Mouse (Mus musculus) gastrocnemius, adult 2 months (tissue): ENCODE measurements around the gene Hspg2. TPM values are rescaled to one million over a fixed set of nuclear protein-coding genes. Genes with fewer than 3 reads are reported as not detected.

ENCODE experiments used
- DNase-seq: peaks from one replicate; pipeline ENCODE4 v3.0.0; 2022
- H3K27ac ChIP-seq: fragments of 200-600 bp; 2 replicates; pipeline ENCODE4 v1.8.1; 2022; ENCODE audit warnings: mild to moderate bottlenecking
- H3K4me3 ChIP-seq: fragments of 200-600 bp; 2 replicates; pipeline ENCODE4 v1.8.1; 2022; ENCODE audit warnings: mild to moderate bottlenecking, moderate library complexity
- CTCF ChIP-seq: fragments of 200-600 bp; IDR thresholded peaks from 2 replicates; pipeline ENCODE4 v1.8.1; 2022; ENCODE audit warnings: antibody characterized with exemption, mild to moderate bottlenecking, moderate library complexity
- intact Hi-C: fragments of 180-260 bp; cut with DNase I; formaldehyde crosslinking; loops from one replicate; pipeline ENCODE4 v1.15.1; 2025
- total RNA-seq, 2 experiments: library from RNA; stranded (reverse); gene quantifications; 2 replicates each; pipeline ENCODE4 v1.2.3; 2021

Gene Hspg2
- total RNA-seq, 2 experiments from 2014 or later = 55.2 to 77.5 TPM

- intact Hi-C loops = no loop called here
- DNase-seq = peak; percentile 62
These were observed 31.6 kb downstream of the Hspg2 start for GRCm38 (mm10) chr4:137500149-137500548.

GRCm38 (mm10) chr4:137500953-137501352 lies 32.4 kb downstream of the Hspg2 start:
- intact Hi-C loops = no loop called here
- TF ChIP-seq CTCF = no peak
- DNase-seq = peak; percentile 43
- Histone ChIP-seq H3K4me3 (no peak overlapping the region), H3K27ac (peak overlapping the region; percentile 68)

More at GRCm38 (mm10) chr4:137500149-137500548, 31.6 kb downstream of the Hspg2 start:
- no peak for TF ChIP-seq CTCF
- Histone ChIP-seq H3K4me3 (no peak overlapping the region), H3K27ac (peak overlapping the region; percentile 68)

DNA sequence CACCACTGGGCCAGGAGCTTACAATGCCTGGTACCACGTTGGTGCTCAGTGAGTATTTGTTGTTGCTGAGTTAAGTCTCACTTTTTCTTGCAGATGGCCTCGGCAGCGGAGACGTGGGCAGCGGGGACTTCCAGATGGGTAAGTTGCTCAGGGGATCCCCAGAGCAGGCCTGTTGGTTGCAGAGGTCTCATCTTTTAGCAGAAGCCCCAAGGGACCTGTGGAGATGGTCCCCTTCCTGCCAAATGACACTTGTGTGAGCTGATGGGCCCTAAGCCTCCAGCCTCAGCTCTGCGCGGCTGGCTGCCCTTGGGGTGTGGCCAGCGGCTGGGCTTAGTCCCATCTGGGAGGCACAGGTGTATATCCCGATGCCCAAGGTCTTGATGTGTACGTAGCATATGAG lies 33.6 kb downstream of the Hspg2 start:
- H3K4me3 ChIP-seq = no peak overlapping the region
- peak overlapping the region; percentile 68 for H3K27ac ChIP-seq
- TF ChIP-seq CTCF = no peak
- DNase-seq = peak; percentile 20
- intact Hi-C loops = no loop called here

- peak overlapping the region; percentile 68 for H3K27ac ChIP-seq
These were observed 34.2 kb downstream of the Hspg2 start for GRCm38 (mm10) chr4:137502801-137503200.

GRCm38 (mm10) chr4:137503509-137503971 lies 35.0 kb downstream of the Hspg2 start:
- H3K27ac ChIP-seq = peak overlapping the region; percentile 68
- intact Hi-C loops = no loop called here
- TF ChIP-seq CTCF = no peak
- peak; percentile 31 for DNase-seq
- H3K4me3 ChIP-seq = no peak overlapping the region

More at GRCm38 (mm10) chr4:137502801-137503200, 34.2 kb downstream of the Hspg2 start:
- DNase-seq = peak; percentile 61
- no peak overlapping the region for H3K4me3 ChIP-seq
- intact Hi-C loops = no loop called here
- TF ChIP-seq CTCF = no peak

DNA sequence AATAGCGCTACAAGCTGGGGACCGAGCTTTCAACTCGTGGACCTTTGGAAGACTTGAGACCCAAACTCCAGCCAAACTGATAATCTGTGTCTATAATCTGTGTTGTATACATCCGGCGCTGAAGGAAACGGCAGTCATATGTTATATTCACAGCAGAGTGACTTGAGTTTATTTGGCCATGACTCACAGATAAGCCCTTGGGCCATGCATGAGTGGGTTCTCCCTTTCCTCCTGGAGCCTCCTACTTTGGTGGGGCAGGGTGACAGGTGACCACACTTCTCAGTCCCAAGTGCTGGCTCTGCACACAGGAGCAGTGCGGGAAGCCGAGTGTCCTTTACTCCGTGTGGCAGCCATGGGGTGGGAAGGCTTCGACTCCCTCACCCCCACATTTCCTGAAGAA lies 38.1 kb downstream of the Hspg2 start:
- no peak for TF ChIP-seq CTCF
- Histone ChIP-seq H3K4me3 (no peak overlapping the region), H3K27ac (no peak overlapping the region)
- peak; percentile 10 for DNase-seq
- intact Hi-C loops = no loop called here

DNA sequence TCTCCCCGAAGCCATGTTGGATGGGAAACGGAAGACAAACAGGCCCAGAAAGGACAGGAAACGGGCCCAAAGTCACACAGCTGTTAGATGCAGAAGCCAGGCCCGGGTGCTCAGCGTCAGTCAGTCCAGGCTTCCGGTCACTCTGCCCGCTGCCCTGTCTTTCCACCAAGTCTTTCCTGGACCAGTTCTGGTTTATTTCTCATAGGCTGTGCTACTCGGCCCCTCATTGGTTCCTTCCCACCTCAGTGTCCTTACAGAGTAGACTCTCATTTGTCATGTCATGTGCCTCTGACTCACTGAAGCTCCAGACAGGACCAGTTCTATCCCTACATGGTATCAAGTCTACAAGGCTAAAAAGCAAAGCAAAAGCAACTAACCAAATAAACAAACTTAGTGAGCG lies 41.0 kb downstream of the Hspg2 start:
- intact Hi-C loops = no loop called here
- Histone ChIP-seq H3K4me3 (no peak overlapping the region), H3K27ac (0 out of 2 replicates have a peak overlapping the region, but pooled peaks have one; percentile 4)
- peak; percentile 13 for DNase-seq
- TF ChIP-seq CTCF = no peak

GRCm38 (mm10) chr4:137510021-137510696 lies 41.6 kb downstream of the Hspg2 start:
- peak; percentile 44 for DNase-seq
- peak overlapping the region; percentile 4; the same call in 1 of the 2 replicates for H3K27ac ChIP-seq
- TF ChIP-seq CTCF = no peak
- intact Hi-C loops = no loop called here
- no peak overlapping the region for H3K4me3 ChIP-seq

DNA sequence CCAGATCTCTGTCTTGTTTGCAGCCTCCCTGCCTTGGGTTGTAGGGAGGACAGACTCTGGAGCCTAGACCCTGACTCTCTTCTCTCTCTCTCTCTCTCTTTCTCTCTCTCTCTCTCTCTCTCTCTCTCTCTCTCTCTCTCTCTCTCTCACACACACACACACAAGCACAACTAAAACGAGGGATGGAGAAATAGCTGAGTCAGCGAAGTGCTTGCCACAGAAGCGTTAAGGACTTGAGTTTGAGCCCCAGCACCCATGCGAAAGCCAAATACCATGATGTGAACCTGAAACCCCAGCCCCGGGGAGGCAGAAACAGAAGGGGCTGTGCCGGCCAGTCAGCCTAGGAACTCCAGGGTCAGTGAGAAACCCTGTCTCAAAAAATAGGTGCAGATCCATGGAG lies 44.3 kb downstream of the Hspg2 start:
- no peak overlapping the region for H3K27ac ChIP-seq
- intact Hi-C loops = no loop called here
- TF ChIP-seq CTCF = no peak
- DNase-seq = no peak
- H3K4me3 ChIP-seq = no peak overlapping the region

- peak; percentile 53 for TF ChIP-seq CTCF
- Histone ChIP-seq H3K27ac (no peak overlapping the region), H3K4me3 (no peak overlapping the region)
- intact Hi-C loops = loop anchor here (5.0 kb wide), 1 partner anchor 76 kb away; no protein-coding TSS in a partner anchor
- DNase-seq = peak; percentile 26
These were observed 49.6 kb downstream of the Hspg2 start for GRCm38 (mm10) chr4:137517989-137518691.

- peak; percentile 26 for DNase-seq
- intact Hi-C loops = loop anchor here (5.0 kb wide), 1 partner anchor 76 kb away; no protein-coding TSS in a partner anchor
- H3K4me3 ChIP-seq = no peak overlapping the region
- no peak for TF ChIP-seq CTCF
- H3K27ac ChIP-seq = no peak overlapping the region
These were observed 50.2 kb downstream of the Hspg2 start for GRCm38 (mm10) chr4:137518746-137519145.

GRCm38 (mm10) chr4:137520346-137520745 lies 51.8 kb downstream of the Hspg2 start:
- intact Hi-C loops = no loop called here
- no peak for TF ChIP-seq CTCF
- H3K27ac ChIP-seq = no peak overlapping the region
- H3K4me3 ChIP-seq = no peak overlapping the region
- peak; percentile 12 for DNase-seq

DNA sequence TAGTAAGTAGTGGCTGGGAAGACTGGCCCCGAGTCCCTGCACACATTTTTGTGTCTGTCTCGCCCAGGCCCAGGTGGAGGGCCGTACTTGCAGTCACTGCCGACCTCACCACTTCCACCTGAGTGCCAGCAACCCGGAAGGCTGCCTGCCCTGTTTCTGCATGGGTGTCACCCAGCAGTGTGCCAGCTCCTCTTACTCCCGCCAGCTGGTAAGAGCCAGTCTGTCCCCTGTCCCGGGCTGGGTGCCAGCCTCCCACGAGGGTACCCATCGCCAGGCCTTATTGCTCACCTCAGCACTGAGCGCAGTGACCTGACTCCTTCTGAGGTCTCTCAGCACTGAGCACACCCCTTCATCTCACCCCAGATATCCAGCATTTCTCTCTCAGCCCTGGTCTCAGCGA lies 53.4 kb downstream of the Hspg2 start:
- TF ChIP-seq CTCF = no peak
- H3K4me3 ChIP-seq = no peak overlapping the region
- H3K27ac ChIP-seq = 0 out of 2 replicates have a peak overlapping the region, but pooled peaks have one; percentile 16
- intact Hi-C loops = no loop called here
- DNase-seq = peak; percentile 78
